Mouse (Mus musculus) ES-E14 (cell line): ENCODE data around the gene Tmem245.

Experiments used
- HCFC1 ChIP-seq: IDR thresholded peaks from 2 replicates; pipeline ENCODE4 v1.6.1; 2012; ENCODE audit warnings: low read length, inconsistent platforms, borderline replicate concordance; ENCODE audit not compliant: insufficient read depth
- ZC3H11A ChIP-seq: IDR thresholded peaks from 2 replicates; pipeline ENCODE4 v1.6.1; 2012; ENCODE audit warnings: low read depth, mild to moderate bottlenecking, inconsistent platforms, low read length, borderline replicate concordance

- TF ChIP-seq ZC3H11A (no peak), HCFC1 (no peak)
Observed at GRCm38 (mm10) chr4:56914761-56915160, 32.5 kb downstream of the Tmem245 start.
